Mouse (Mus musculus) ovary, postnatal 36 days (tissue): Measurements from ENCODE around the gene Nmi.

ENCODE experiments used
- DNase-seq: peaks from one replicate; pipeline ENCODE4 v3.0.0; 2022; ENCODE audit warnings: low spot score, mixed read lengths

Gene Nmi

DNA sequence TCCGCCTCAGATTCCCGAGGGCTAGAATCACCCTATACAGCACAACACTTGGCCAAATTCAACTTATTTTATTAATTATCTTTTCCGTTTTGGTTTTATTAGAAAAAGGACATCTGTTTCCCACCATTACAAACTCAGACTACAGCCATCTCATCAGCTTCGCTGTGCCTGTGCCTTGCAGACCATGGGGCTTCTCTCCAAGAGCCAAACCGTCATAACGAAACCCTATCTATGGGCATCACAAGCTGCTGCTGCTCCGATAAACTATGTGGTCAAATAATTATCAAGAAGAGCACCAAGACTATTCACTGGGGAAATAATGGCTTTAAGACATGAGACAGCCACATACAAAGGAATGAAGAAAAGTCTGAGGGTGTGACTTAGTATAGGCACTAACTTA, 31.5 kb downstream of the Nmi start:
- no peak for DNase-seq

- no peak for DNase-seq
Measured at GRCm38 (mm10) chr2:51938750-51939149, 34.5 kb downstream of the Nmi start.

DNA sequence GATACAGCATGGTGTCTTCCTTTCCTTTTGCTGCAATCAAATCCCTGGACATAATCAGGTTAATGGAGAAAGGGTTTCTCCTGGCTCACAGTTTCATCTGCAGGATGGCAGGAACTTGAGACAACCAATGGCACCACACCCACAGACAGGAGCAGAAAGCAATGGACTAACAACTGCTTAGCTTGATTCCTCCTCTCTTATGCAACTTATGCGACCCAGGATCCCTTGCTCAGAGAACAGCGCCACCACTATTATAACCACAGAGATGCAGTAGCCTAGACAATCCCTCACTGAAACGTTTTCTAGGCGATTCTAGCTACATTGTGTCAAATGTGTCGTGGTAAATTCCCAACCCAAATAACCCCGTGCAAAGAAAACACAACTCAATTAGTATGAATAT, 36.3 kb downstream of the Nmi start:
- no peak for DNase-seq

DNA sequence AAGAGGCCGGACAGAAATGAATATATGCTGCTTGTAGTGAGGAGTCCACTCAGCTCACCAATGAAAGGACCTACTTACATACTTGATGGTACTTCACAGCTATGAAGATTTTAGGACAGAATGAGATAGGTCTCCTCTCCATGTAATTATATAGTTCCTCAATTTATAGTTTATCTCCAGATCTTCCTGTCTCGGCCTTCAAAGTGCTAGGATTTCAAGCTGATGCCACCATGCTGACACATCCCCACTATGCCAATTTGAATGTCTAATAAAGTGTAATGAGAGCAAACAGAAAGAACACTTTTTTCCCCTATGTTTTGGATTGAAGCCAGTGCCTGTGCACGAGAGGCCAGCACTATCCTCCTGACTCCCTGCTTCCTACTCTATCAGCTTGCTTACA, 36.7 kb downstream of the Nmi start:
- no peak for DNase-seq

DNA sequence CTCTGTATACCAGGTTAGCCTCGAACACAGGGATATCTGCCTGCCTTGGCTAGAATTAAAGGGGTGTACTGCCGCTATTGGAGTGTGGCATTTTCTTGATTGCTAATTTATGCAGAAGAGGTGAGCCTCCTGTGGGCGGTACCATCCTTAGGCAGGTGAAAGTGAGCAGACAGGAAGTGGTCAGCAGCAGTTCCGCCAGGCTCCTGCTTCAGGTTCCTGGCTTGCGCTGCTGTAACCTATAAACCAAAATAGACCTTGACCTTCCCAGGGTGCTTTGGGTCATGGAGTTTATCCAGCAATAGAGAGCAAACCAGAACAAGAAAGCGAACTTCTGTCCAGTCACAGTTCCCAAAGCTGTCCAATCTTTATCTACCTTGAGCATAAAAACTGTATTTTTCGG, 37.4 kb downstream of the Nmi start:
- no peak for DNase-seq

DNA sequence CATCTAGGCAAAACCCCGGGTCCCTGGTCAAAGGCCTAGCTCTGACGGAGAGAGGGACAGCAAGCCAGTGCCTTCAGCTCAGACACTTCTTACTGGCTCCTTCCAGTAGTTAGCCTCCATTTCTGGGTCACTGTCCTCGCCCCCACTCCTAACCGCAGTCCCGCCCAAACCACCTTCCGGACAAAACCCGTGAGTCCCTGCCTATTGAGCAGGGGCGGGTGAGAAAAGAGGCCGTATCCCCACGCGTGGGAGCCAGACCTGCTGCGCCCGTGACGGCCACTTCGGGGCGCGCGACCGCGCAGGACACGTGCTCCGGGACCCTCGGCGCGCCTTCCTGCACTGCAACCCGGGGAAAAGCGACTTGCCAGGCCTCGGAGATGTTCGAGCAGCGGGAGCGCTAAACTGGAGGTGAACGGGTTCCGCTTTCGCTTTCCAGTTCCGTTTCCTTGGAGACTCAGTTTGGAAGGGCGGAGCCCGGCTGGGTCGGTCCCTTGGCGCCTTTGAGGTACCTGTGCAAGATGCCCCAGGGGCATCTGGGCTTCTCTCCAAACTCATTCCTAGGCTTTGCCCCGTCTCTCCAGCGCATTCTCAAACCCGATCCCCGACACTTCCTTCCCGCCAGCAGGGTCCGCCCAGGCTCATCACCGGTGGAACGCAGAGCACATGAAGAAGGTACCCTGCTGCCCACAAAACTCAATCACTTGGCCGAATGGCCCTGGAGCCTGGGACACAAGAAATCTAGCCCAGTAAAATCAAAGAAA, 38.5 kb downstream of the Nmi start, which contains the start of gene Rbm43:
Gene Rbm43 (minus strand): TSS at position 590 of the 761 bp plus-strand sequence.
- peak; percentile 78 for DNase-seq

GRCm38 (mm10) chr2:51933341-51934134, 39.8 kb downstream of the Nmi start:
- DNase-seq, result no peak

DNA sequence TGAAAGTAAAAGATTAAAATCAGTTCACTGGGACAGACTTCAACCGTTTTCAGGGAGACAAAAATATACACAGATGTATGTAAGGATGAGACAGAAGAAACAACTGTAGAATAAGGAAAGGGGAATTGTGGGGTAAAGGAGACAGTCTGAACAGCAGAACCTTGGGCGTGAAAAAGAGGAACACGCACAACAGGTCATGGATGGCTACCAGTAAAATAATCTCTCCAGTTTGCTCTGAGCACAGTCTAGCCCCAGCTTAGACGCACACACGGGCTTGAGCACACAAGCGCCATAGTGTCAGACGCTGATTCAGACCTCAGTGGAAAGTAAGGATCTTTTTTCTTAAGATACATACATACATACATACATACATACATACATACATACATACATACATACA, 42.1 kb downstream of the Nmi start:
- no peak for DNase-seq

DNA sequence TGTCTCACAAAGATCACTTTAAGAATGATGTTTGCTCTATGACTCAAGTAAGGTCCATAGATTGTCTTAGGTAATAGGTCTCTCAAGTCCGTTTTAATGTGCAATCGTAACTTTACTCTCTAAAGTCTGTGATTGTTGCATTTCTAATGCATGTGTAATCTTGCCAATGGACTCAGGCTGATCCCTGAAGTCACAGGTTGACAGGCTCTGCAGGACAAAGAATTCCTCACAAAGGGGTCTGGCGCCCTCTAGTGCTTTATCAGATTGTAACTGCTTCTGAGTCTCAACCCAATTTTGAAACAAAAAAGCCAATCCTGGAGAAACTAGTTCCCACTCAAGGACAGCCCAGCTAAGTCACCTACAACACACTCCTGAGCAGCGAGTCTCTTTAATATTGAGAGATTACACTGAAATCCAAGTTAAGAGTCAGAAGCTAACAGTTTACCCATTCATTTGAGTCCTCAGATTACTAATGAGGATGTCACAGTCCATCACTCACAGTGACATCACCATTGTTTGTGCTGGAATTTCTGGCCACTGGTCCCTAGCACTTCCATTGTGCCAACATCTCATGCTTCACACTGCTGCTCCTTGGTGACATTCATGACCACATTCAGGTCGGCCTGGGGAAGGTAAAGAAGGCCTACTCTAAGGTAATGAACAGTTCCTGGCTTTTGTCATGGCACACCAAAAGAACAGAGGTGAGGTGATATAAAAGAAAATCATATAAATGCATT, 58.2 kb downstream of the Nmi start:
- peak; percentile 27 for DNase-seq

DNA sequence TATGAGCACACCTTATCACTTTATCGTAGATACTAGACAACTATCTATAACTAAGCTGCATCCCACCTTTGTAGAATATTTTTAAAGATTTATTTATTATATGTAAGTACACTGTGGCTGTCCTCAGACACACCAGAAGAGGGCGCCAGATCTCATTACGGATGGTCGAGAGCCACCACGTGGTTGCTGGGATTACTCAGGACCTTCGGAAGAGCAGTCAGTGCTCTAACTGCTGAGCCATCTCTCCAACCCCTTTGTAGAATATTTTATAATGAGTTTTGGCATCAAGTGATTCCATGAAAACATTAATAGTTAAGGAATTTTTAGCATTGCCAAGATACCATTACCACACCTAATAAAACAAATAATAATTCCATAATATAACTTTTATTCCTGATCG, 58.8 kb downstream of the Nmi start:
- no peak for DNase-seq

- no peak for DNase-seq
Measured at GRCm38 (mm10) chr2:51912740-51913139, 60.6 kb downstream of the Nmi start.

DNA sequence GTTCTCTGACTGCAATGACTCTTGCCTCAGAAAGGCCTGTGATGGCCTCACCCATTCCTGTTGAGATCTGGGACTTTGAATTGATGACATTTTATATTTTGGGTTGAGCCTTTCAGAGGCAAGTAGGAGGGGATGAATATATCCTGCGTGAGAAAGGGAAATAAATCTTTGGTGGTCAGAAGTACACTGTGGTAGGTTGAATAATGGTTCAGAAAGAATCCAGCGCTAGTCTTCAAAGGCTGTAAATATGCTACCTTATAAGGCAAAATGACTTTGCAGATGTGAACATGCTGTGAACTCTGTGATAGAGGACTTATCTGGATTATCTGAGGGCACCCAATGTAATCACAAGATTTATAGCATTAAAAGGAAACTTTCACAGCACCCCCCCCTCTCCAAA, 61.4 kb downstream of the Nmi start:
- DNase-seq, result no peak

- DNase-seq, result no peak
Measured at GRCm38 (mm10) chr2:51907538-51908110, 65.7 kb downstream of the Nmi start.

GRCm38 (mm10) chr2:51905637-51906036, 67.7 kb downstream of the Nmi start:
- DNase-seq, result no peak
